Mouse (Mus musculus) adrenal gland (tissue): ENCODE data around the gene Fam117a.
"Not testable (repeated sequence)": the region's sequence is repeated elsewhere in the genome, so short reads cannot be mapped to it uniquely, and the experiment has no call there.

Experiments
- intact Hi-C: fragments of 180-260 bp; cut with DNase I; formaldehyde crosslinking; loops from one replicate; pipeline ENCODE4 v1.15.1; 2025

Gene Fam117a

GRCm38 (mm10) chr11:95391201-95391600 is 54.4 kb downstream of the Fam117a start:
- intact Hi-C loops: no loop called here

GRCm38 (mm10) chr11:95391743-95392142 is 54.9 kb downstream of the Fam117a start:
- intact Hi-C loops: no loop called here

GRCm38 (mm10) chr11:95392223-95392667 is 55.4 kb downstream of the Fam117a start:
- intact Hi-C loops: no loop called here

GRCm38 (mm10) chr11:95392708-95393499 is 56.1 kb downstream of the Fam117a start:
- intact Hi-C loops: no loop called here

- intact Hi-C loops: no loop called here
Observed at GRCm38 (mm10) chr11:95393500-95393816, 56.6 kb downstream of the Fam117a start.

GRCm38 (mm10) chr11:95394112-95394511 is 57.3 kb downstream of the Fam117a start:
- intact Hi-C loops: loop anchor here (2.0 kb wide), 1 partner anchor 121 kb away; the partner anchor contains the start of gene Nxph3

- intact Hi-C loops: no loop called here
Observed at GRCm38 (mm10) chr11:95396548-95396947, 59.7 kb downstream of the Fam117a start.

- intact Hi-C loops: loop anchor here (2.0 kb wide), 1 partner anchor 35 kb away; no protein-coding TSS in a partner anchor
Observed at GRCm38 (mm10) chr11:95397843-95398835, 61.3 kb downstream of the Fam117a start.

GRCm38 (mm10) chr11:95399520-95400020 is 62.8 kb downstream of the Fam117a start:
- intact Hi-C loops: loop anchor here (2.0 kb wide), 1 partner anchor 33 kb away; no protein-coding TSS in a partner anchor

GRCm38 (mm10) chr11:95401568-95401967 is 64.8 kb downstream of the Fam117a start:
- intact Hi-C loops: no loop called here

- intact Hi-C loops: no loop called here
Observed at GRCm38 (mm10) chr11:95402196-95402595, 65.4 kb downstream of the Fam117a start.

- intact Hi-C loops: no loop called here
Observed at GRCm38 (mm10) chr11:95402658-95403101, 65.9 kb downstream of the Fam117a start.

- intact Hi-C loops: no loop called here
Observed at GRCm38 (mm10) chr11:95403382-95404340, 66.8 kb downstream of the Fam117a start.

GRCm38 (mm10) chr11:95405771-95406170 is 69.0 kb downstream of the Fam117a start:
- intact Hi-C loops: no loop called here

GRCm38 (mm10) chr11:95406398-95406797 is 69.6 kb downstream of the Fam117a start:
- intact Hi-C loops: not testable (repeated sequence)

- intact Hi-C loops: no loop called here
Observed at GRCm38 (mm10) chr11:95409450-95410112, 72.8 kb downstream of the Fam117a start.

- intact Hi-C loops: no loop called here
Observed at GRCm38 (mm10) chr11:95411453-95412013, 74.7 kb downstream of the Fam117a start.

GRCm38 (mm10) chr11:95412615-95413014 is 75.8 kb downstream of the Fam117a start:
- intact Hi-C loops: no loop called here
